Mouse (Mus musculus) adrenal gland, adult (tissue): ENCODE results near the gene Sgtb.
A peak's percentile ranks its signal among the peaks of the same experiment; 100 is the strongest.

Experiments
- DNase-seq, 2 experiments: peaks; one replicate each; pipeline ENCODE4 v3.0.0; 2022 to 2023; ENCODE audit warnings: low spot score in 1 of 2; ENCODE audit not compliant: inconsistent age in 2 of 2

Sgtb gene

DNA sequence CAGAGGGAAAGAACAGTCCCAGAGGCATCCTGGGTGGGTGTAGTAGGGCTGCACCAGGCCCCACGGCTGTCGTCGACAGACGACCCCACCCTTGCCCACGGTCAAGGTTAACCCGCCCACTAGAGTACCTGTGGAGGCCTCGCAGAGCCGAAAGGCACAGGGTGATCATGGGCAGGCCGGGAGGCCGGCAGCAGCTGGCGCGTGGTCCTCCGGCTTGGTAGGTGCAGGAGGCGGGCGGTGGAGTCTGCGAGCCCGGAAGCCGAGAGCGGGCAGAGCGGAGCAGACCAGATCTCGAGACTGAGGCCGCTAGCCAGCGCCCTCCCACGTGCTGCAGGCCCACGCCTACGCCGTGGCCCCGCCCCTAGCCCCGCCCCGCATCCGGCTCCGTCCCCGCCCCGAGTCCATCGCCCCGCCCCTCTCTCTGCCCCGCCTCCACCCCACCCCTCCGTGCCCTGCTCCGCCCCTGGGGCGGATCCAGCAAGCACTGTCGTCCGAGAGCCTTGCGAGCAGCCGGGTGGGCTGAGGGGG is at the start of gene Sgtb, which contains the start of gene Nln:
TSS of gene Sgtb (plus strand) at position 454 of the 528 bp plus-strand sequence.
TSS of gene Nln (minus strand) at position 327 of the 528 bp plus-strand sequence.
- peak; percentile 91 to 94 for DNase-seq

DNA sequence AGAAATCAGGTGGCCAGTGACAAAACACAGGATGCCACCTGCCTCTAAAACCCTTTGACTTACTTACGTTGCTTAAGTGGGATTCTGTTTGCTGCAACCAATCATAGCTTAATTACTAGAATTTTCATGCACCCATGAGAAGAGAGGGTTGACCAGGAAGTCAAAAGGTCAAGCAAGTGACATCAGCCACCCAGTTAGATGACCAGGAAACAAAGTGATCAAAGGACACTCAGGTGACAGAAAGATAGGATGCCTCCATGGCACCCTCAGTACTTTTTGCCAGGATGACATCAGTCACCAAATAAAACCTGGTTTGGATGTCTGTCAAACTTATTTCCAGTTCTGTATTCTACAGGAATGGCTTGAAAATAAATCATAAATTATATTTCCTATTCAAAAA is 49.3 kb upstream of the Sgtb start:
- DNase-seq: no peak

DNA sequence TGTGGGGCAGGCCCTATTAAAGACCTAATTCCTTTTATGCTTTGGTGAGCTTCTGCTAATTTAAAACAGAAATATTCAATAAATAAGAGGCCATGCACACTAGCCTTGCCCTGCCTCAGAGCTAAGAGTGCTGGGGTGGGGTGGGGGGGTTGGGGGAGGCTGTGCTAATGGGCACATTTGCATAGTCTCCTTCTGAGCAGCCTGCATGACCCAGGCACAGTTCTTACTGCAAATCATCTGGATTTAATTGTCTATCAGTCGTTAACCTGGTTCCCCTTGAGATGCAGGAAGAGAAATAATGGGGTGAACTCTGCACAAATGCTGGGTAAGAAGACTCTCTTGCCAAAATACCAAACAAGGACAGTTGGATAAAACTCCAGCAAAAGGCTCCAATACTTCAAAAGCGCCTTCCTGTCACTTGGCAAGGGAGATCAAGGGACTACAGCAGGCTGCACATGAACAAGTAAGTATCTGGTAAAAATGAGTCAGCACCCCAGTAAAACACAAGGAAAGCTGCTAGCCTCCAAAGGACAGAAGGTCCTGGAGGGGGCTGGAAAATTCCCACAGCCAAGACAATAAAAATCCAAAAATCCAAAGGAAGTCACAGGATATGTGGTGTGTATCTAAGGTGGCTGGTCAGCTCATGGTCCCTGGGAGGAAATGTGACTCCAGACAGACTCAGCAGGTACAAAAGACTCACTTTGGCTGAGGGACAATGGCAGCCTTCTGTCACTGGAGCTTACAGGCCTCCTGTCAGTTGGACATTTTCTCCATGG is 47.4 kb upstream of the Sgtb start:
- DNase-seq: peak; percentile 64 to 84

DNA sequence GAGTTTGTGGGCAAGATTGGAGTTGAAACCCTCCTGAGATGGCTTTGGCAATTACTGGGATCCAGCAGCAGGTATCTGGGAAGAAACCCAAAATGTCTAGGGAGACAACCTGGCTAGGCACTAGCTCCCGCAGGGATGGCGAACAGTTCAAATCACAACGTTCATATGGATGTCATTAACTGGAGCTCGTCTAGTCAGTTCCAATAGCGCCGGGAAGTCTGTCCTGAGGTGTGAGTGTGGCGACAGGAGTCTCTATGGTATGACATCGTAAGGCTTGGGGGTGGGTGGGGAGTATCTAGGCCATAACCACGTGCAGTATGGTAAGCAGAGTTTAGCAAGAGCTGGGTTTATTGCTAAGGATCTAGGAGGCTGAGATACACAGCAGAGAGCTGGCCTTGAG is 46.5 kb upstream of the Sgtb start:
- DNase-seq: no peak

DNA sequence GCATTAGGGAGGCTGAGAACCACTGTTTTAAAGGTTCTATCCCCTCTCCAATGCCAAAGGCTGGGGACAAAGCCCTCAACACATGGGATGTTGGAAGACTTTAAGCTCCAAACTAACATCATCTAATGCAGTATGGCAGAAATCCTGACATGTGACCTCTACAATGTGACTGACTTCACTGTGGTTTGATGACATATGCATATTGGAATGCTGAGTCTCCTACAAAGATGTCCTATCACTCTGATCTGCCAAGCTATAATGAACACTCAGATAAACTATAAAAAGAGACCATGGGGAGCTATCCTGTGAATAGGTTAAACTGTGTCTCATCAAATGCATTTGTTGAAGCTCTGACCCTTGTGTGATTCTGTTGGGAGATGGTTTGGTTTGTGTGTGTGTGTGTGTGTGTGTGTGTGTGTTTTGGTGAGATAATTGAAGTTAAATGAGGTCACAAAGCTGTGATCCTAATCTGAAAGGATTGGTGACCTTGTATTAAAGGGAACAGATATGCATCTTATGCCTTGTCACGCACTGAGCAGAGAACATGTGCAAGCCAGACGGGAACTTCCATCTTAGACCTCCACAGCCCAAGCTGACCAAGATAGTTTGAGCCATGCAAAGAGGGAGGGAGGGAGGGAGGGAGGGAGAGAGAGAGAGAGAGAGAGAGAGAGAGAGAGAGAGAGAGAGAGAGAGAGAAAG is 43.7 kb upstream of the Sgtb start:
- no peak for DNase-seq

DNA sequence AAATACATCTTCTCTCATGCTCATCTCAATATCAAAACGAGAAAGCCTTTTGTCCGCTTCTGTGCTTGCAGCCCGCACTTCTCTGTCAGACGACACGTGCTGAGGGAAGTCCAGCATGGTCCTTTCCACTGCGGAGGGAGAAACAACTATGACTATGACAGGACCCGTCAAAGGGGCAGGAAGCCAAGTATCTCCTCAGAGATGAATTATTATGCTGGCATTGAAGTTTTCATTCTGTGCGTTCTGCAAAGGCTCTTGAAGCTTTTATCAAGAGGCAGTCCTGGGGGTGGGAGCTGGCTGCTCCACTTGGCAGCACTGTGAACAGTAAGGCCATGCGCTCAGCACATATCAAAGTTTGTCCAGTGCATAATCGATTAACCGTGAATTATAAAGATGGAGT is 40.3 kb upstream of the Sgtb start:
- DNase-seq: peak; percentile 64 to 80

DNA sequence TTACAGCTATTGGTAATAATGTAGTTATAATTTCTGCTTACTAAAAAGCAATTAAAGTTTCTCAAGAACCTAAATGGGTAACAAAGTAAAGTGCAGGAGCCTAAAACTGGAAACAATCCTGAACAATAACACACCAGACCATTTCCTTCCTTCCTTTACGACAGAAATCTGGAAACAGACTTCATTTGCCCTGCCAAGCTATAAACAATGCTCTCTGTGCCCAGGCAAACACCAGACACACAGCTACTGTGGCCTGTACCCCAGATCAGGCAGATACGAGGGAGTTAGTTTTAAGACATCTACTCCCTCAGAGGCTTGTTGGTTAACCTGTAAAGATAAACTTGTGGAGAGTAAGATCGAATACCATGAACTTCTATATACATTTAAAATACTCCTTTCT is 38.8 kb upstream of the Sgtb start:
- no peak for DNase-seq

DNA sequence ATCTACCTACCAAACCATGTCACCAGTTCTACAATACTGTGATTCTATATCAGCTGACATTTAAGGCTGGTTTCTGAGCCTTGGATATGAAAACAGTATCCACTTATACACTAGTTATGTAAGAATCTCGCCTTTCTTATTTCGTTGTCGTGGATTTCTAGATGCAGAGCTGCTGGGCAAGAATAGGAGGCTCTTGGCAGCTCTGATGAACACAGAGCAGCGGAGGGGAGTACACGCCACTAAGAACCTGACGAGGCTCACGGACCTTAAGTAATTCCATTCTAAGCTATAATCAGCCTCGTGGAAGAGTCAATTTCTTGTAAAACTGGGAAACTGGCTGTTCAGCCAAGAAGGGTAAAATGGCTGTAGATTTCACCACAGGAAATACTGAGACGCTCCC is 37.2 kb upstream of the Sgtb start:
- no peak for DNase-seq

DNA sequence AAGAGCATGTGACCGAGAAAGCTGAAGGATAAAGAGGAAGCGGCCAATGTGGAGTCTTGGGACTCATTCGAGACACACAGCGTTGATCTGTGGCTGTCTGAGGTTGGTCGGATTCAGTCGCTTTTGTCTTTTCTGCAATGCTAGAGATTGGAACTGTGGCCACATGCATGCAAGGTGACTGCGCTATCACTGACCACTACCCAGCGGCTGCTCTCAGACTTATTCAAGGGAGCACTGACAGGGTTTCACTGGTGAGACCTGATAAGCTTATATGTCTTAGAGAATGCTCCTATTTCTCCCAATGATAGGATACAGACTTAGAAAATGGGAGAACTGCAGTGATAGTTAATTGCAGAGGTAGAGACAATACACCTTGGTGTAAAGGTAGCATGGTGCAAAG is 35.3 kb upstream of the Sgtb start:
- no peak for DNase-seq

DNA sequence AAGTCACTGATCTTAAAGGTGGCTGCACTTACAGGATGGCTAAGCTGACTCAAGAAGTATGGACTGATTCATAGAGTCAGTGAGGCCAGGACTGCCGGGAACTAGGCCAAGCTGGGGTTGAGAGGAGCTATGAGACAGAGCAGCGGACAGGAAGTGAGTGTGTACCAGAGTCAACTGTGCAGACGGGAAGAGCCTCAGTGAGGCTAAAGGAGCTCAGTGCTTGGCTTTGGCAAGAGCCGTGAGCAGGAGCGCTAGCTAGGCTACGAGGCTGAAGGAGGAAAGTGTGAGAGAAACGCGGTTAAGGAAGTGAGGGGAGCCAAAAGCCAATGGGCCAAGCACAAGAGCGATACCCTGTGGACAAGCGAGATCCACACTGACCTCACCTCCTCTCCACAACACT is 34.8 kb upstream of the Sgtb start:
- DNase-seq: peak; percentile 49 to 62

DNA sequence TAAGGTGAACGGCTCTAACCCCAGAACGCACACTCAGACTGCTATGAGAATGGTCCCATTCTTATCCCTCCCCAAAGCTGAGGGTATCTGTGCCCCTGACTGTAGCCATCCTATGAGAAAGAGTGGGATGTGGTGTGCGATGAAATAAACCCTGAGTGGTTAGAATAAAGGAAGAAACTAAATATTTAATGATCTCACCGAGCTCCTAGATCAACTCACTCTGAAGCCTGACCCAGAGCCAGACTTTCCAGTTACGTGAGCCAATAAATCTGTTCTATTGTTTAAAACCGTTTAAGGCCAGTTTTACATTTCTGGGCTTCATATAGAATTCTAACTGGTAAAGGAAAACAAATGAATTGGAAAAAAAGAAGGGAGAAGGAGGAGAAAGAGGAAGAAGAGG is 32.5 kb upstream of the Sgtb start:
- no peak for DNase-seq

DNA sequence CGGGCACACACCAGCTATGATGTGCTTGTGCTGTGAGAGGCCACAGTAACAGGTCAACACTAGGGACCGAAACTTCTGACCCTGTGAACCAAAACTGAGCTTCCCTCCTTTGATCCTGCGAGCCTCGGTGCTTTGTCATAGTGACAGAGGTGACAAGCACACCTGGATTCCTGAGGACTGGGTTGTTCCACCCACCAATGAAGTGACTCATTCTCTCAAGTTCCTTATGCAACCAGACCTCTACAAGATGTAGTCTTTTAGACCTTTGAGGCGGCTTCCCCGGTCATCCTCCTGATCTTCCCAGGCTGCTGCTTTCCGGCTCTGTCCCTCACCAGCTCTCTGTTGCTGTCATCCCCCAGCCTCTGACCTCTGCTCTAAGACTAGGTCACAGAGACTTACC is 27.0 kb upstream of the Sgtb start:
- no peak for DNase-seq

DNA sequence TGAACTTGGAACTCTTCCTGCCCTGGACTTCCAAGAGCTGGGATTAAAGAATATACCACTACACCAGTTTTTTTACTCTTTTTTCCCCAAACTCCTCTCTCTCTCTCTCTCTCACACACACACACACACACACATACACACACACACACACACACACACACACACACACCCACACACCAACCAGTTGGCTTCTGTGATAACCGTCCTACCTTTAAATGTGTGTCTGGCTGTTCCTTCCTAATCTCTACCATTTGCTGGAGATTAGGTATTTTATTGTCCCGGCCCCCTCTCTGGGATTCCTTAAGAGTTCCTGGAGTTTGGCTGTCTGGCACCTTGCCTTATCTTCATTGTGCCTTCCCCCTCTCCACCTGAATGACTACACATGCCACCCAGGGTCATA is 24.9 kb upstream of the Sgtb start:
- no peak for DNase-seq

DNA sequence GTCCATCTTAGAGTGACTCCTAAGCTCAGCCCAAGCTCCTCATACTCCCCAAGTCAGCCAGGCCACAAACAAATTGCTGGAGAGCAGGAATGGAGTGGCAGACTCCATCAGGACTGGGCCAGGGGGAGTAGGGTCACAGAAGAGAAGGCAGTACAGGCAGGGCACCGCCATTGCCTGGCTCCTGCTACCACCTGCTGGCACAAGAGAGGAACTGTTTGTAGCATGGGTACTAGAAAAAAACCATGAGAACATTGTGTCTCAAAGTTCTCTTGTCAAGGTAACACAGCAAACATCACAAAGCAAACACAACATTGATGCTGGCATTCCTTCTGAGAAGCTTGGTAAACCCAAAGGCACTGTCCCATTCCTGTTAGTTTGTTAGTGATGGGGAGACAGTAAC is 20.2 kb upstream of the Sgtb start:
- DNase-seq: peak; percentile 52 to 77

DNA sequence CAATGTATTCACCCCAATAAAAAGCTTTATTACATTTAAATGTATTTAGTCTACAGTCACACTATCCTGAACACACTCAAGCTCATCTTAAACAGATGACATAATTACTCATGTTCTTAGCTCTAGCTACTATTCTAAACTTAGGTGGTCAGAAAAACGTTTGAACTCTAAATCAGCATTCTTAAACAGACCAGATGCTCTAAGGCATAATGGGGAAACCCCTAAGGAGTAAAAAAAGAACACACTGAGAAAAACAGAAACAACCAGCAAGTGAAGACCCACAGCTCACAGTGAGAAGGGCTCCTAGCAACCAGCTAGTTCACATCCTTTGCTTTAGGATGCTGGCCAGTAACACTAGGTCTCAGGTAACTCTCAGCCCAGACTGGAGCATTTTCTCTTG is 17.8 kb upstream of the Sgtb start:
- DNase-seq: no peak

DNA sequence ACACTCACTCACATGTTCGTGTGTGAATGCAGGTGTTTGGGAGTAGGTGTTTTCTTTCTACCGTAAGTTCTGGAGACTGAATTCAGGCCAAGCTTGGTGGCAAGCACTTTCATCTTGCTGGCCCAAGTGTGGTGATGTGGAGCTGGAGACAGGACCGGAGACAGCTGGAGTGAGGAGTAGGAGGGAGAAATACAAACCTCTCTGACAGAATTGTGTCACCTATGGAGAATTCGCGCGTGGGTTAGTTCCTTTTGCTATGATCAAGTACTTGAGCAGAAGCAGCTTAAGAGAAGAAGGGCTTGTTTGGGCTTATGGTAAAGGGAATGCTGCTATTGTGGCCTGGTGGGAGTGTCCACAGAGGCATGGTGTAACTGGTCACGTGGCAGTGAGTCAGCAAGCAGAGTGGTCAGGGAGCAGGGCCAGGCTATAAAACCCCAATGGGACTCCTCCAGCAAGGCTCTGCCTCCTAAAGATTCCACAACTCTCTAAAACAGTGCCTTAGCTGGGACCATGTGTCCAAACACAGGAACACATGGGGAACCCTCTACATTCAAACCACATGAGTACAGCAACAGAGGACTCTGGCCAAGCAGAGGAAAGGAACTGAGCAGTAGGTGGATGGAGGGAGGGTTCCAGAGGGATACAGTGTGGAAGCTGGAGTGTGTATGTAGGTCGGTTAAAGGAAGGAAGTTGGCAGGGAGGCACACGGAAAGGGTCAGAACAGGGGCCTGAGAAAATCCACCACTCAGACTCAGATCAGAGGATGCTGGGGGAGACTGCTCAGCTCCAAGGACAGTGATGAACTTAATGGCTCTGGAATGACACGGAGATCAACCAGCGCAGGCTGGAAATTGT is 14.8 kb upstream of the Sgtb start:
- peak; percentile 43 to 60 for DNase-seq

DNA sequence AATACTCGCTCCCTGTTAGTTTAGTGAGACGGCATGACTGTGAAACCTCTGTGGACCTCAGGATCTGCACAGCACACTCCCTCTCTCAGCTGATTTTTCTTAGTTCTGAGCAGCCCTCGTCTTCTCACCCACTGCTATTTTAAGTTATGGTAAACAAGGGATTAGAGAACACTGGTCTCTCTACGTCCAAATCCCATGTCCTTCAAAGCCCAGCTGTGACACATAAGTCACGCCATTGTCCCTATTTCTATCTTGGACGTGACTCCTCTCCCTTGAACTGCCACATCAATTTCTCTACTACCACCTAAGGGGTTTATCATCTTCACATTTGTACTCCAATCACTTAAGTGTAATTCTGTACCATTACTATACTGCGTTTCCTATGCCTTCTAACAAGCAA is 13.6 kb upstream of the Sgtb start:
- no peak for DNase-seq

DNA sequence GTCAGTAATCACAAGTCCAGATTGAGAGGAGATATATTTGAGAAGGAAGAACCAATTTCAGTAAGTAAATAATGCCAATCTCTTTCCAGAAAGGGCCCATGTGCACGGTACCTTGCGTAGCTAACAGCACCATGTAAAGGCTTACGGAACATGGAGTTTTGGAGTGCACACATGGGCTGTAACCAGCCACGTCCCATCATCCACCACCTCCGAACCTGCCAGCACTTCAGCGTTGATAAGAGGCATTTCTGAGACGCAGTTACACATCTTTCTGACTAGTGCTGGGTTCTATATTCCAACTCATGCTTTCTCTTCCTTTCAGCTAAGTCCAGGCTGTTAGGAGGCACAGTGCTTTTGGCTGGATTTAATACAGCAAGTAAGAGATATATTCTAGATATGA is 12.4 kb upstream of the Sgtb start:
- DNase-seq: no peak

DNA sequence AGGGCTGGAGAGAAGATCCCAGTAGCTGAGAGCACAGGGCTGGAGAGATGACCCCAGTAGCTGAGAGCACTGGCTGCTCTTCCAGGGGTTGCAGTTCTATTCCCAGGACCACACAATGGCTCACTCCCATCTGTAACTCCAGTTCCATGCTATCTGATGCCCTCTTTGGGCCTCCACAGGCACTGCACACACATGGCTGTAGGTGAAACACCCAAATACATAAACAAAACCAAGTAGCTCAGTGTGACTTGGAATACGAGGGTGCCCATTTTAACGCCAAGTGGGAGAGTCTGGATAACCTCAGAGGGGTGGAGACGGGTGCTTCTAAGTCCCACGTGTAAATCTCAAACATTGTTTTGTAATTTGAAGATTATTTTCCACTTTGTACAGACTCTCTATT is 9.1 kb upstream of the Sgtb start:
- no peak for DNase-seq

DNA sequence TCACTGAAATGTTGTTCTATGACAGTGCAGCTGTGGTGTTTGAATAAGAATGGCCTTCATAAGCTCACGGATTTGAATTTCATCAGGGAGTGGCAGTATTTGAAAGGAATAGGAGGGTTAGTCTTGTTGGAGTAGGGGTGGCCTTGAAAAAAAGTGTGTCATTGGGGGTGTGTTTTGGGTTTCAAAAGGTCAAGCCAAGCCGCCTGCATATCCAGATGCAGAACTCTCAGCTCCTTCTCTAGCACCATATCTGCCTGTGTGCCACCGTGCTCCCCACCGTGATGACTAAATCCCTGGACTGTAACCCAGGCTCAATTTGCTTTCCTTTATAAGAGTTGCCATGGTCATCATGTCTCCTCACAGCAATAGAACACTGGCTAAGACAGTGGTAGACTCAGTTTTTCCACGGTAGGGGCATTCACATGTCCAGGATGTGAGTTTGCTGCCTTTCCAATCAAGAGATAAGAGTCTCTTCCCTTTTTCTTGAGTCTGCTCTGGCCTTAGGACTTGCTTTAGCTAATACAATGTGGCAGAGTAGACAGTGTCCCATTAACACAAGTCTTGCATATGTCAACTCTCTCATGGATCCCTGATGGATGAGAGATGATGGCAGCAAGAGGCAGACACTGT is 7.8 kb upstream of the Sgtb start:
- DNase-seq: peak; percentile 55 to 74
